Mouse (Mus musculus) cerebellum, postnatal 14 days (tissue): ENCODE measurements around the gene Rps6kb2.

Source experiments
- DNase-seq, 2 experiments: peaks; one replicate each; pipeline ENCODE4 v3.0.0; 2021; ENCODE audit warnings: mixed read lengths in 2 of 2

The Rps6kb2 gene

DNA sequence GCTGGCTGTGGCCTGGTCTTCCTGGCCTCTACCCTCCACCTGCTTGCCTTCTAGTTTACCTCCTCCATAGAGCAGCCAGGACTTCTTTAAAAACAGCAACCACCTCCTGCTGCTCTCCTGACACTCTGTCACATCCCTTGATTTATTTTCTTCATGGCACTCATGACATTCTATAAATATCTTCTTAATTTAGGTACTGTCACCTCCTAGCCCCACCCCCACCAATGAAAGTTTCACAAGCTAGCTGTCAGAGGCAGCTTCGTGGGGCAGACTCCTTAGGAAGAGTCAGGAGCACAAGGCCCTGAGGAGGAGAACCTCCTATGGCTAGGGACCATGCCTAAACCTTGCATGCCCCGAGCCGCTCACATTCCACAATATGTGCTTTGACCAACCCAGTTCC, 24.1 kb upstream of the Rps6kb2 start:
- DNase-seq: no peak

DNA sequence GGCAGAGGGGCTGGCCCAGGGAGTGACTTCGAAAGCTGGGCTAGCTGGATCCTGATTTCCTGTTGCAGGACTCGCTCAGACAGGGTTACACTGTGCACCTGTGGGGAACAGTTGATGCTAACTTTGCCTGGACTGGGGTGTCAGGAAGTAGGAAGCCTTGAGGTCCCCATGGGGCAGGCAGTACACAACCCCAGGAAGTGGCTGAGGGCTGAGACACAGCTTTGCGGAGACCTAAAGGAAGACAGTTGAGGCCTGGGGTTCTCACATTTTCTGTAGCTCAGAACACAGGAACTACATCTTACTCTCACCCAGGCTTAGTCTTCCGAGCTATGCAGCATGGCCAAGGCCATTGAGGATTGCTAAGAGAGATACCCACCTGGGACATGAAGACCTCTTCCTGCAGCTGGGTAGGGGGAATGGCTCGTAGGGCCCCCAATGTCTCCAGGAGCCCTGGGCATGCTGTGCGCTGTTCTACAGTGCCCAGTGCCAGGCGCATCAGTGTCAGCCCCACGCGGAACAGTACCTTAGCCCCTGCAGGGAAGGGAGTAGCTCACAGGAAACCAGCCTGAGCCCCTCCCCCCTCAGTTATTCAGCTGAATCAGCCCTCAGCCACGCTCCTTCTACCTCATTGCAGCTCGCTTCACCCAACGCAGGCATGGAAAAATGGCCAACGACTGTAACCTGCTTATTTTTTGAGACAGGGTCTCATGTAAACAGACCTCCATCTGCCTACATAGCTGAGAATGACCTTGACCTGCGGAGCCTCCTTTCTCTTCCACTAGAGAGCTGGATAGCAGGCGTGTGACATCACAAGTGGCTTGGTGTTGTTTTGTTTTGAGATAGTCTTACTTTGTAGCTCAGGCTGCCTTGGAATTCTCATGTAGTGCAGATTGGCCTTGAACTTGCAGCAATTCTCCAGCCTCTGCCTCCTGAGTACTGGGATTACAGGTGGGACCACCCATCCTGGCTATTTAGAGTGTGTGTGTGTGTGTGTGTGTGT, 22.1 kb upstream of the Rps6kb2 start:
- no peak for DNase-seq

DNA sequence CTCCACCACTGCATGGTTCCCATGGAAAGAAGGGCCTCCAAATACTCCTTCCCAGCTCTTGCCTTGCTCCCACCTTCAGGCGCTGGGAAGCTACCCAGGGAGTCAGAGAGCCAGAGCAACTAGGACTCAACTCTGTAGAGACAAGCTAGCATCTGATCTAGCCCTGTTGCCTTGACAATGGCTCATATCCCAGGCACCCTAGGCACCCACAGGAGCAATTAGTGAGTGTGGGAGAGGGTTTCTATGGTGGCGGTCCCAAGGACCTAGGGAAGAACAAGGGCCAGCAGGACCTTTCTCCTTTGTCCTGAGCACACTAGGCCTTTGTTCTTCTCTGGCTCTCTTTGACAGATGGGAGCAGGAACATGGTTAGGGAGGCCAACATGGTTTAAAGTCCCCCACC, 20.5 kb upstream of the Rps6kb2 start:
- no peak for DNase-seq

DNA sequence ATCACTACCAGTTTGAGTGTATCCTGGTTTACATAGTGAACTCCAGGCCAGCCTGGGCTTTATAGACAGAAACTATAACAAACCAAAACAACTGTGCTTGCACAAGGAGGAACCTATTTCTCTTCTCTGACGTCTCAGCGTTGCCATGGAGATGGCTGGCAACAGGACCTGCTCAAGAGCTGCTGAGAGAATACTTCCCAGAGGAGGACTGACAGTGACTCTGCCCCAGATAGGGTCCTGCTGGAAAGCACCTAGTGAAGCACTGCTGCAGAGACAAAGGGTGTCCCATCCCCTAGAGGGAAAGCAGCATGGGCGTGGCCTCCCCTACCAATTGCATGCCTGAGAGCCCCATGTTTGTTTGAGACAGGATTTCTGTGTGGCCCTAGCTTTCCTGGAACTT, 18.7 kb upstream of the Rps6kb2 start:
- DNase-seq: peak in 1 of 2 experiments; percentile 36

DNA sequence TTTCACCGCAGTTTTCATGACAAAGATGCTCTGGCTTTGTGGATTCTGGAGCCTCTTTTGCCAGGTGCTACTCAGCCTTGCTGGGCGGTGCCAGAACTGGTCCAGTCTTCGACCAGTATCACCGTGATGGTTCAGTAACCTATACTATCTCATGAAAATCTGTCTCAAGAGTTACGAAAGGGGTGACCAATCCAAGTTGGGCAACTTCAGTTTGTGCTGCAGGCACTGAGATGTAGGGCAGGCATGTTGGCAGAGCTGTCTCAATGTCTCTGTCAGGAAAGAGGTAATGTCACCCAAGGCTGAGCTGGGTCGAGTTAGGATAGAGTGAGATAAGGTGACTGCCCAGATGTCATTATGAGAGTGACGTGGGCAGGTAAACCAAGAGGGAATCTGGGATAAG, 17.3 kb upstream of the Rps6kb2 start:
- DNase-seq: no peak

DNA sequence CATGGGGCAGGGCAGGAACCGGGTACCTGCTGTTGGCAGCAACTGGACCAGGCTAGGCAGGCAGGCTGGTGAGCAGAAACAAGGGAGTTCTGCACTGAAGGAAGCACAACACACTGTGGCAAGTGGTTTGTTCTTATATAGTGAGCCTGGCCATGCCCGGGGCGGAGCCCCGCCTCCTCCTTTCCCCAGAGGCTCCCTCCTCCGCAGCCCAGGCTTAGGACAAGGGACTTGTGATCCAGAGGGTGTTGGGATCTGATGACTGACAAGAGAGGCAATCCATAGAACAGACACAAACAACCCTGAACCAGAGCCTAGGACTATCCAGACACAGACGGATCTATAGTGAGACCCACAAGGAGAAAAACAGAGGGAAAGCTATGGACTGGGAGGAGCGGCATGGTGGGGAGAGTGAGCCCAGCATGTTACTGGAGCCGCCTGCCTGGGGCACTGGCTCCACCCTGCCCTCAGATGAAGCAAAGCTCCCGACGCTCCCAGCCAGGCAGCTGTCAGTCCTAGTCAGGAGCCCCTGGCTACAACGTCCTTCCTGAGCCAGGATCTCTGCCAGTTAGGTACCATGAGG, 12.3 kb upstream of the Rps6kb2 start, which contains the start of gene Carns1:
Gene Carns1 (minus strand): TSS at position 112 of the 580 bp plus-strand sequence.
- no peak for DNase-seq

DNA sequence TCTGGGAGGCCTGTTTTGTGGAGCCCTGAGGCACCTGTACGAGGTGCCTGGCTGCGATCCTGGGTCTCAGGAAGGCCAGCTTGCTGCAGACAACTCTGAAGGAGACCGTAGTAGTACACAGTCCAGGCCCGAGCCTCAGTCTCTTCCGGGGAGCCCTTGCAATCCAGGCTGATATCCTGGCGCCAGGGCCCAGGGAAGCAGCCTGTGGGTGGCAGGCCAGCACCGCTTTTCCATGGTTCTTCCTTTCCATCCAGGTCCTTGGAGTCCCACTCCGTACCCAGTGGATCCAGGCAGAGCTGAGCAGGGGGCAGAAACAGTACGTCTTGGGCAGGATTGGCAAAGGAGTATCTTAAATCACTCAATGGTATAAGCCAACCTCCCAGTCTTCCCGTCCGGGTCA, 9.8 kb upstream of the Rps6kb2 start:
- DNase-seq: no peak

DNA sequence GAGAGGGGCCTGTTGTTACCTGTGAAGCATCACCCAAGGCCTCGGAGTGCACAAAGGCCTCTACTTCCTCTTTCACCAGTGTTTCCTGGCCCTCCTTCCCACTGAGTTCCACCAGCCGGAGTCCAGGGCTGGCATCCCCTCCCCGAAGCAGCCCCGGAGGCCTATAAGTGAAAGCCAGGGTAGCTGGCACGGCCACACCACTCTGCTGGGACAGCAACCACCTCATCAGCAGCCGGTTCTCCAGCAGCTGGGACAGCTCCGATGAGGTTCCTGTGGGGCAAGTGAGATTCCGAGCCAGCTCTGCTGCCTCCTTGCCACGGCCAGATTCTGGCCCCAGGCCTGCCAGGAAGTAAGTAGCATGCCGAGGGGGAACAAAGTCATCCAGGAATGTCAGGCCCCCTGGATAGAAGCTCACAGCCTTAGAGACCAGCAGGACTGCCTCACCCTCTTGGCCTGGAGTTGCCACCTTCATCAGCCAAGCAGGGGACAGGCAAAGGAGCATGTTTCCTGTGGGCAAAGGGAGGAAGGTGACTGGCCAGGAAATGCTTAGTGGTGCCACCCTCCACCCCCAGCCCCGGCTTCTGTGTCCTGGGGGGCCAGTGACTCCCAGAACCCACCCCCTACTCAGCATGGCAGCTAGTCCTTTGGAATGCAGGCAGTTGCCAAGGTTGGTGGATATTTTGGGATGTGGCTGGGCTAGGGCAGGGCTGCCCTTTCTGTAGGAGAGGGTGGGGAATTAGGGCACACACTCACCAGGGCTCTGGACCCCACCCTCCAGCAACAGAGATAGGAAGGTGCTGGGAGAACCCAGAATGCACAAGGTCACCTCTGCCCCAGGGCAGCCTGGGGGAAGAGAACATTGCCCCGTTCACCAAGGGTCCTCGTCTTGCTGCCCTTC, 8.5 kb upstream of the Rps6kb2 start:
- DNase-seq: peak; percentile 27 to 28

DNA sequence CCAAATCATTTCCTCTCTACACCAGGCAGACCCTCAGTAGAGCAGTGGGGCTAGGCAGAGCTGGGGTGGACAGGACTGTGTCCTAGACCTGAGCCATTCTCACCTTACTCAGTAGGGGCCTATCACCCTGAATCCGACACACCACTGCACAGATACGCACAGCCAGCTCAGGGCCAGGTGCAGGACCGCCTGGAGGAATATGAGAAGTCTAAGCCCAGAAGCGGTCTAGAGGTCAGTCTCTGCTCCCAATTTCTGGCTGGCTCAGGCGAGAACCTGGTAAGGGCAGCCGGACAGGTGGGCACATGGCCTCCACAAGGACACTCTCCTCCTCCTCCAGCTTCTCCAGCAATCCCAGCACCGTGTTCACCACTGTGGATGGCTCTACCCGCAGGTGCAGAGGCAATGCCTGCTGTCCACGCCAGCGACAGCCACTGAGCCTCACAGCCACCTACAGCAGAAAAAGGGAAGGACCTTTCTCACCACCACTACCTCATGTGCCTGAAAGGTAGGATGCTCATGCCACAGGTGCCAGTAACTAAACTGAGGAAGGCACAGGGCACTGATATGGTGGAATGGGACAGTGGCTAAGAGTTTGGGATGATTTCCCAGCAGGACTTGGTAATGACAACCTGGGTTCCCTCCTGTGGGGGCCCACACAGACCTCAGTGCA, 7.7 kb upstream of the Rps6kb2 start:
- no peak for DNase-seq

DNA sequence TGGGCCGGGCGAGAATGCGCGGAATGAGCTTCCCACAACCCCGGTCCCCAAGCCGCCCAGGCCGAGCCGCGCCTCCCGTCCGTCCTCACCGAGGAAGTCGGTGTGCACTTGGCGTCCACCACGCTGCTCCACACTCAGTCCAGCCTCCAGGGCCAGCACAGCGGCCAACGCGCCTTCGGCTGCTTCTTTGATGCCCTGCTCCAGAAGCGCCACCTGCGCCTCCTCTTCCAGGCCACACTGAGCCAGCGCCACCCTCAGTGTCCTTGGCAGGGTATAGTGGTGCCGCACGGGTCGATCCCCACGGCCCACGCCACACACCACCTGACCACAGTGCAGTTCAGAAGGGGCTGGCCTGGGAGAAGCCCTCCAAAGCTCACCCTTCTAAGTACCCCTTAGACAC, 6.7 kb upstream of the Rps6kb2 start:
- DNase-seq: peak; percentile 71 to 74

DNA sequence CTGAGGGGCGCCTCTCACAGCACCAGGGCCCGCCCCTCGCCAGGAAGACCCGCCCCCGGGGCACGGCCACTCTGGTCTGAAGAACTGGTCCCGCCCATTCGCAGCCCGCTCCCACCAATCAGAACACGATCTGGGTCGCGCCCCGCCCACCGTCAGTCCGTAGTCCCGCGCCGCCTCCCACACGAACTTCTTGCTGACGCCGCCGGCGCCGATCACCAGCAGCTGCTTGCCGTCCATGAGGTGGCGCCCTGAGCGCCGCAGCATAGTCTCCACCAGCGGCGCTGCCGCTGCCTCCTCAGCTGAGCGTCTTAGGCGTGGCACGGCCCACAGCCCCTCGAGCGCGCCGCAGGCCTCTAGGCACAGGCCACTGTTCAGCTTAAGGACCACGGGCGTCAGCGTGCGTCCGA, 6.2 kb upstream of the Rps6kb2 start:
- DNase-seq: peak; percentile 100

DNA sequence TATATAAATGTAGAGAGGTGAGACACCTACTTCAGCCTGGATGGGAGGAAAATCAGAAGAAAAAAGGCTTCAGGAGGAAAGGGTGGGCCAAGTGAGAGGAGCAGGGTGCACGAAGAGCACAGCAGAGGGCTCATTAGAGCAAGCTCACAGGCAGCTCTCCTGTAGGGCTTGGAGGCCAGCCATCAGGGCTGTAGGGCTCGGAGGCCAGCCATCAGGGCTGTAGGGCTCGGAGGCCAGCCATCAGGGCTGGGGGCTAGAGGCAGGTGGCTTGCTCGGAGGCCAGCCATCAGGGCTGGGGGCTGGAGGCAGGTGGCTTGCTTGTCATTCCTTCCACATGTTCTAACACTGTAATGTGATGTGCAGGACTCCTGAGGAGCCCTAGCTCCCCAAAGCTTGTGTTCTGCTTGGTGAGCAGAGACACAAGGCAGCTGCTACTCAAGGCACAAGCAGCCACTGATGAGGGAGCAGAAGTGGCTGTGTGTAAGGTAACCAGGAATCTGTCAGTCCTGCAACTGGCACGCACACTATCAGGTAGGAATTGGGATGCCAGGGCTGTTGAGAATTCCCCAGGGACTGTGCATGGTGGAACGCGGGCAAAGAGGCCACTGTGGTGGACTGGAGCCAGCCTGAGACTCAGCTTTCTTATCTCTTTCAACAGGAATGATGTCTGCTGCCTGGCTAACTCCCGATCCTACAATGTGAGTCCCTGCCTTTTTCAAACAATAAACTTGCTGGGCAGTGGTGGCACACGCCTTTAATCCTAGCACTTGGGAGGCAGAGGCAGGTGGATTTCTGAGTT, 3.7 kb upstream of the Rps6kb2 start:
- DNase-seq: no peak

DNA sequence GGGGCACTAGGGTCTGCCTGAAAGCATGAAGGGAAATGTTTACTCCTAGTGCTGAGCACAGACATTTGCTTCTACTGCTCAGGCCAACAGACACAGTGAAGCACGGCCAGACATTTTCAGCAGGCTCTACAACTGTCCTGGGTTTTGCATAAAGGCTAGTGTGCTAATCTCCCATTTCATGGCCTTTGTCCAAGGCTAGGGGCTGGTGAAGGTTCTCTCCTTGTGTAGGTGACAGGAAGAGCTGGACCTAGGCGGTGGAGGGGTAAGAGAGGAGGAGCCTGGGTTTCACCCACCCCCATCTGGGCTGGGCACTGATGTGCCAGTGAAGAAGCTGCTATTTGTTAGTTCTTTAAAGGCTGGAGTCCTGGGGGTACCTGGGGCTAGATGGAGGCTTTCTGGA, 1.6 kb upstream of the Rps6kb2 start:
- no peak for DNase-seq

DNA sequence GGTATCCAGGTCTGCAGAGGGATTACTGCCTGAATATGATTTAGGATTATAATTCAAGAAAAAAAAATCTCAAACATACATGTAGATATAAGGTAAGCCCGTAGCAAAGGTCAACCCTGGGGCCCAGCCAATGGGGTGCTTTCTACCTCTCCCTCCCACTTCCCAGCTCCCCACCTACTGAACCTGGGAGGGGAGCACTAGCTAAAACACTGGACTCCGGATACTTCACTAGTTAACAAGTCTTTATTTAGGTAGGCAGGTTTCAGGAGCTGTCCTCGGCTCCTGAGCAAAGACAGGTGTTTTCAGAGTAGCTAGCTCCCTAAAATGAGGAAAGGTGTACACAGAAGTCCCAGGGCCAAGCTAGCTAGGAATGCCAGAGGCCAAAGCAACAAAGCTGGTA, 946 bp upstream of the Rps6kb2 start:
- DNase-seq: no peak

DNA sequence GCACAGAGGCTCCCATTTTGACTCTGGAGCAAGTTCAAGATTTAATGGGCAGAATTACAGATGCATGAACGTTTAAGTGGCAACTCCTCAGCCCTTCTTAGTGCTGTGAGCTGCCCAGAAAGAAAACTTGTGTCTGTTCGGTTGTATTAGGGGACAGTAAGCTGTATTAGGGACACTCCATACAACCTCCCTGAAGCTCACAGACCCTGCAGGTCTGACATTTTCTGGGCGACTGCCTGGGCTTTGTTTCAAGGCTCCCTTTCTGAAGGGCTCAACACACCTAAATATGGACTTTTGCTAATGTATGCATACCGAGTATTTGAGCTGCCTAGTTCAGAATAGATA, 361 bp upstream of the Rps6kb2 start:
- no peak for DNase-seq

DNA sequence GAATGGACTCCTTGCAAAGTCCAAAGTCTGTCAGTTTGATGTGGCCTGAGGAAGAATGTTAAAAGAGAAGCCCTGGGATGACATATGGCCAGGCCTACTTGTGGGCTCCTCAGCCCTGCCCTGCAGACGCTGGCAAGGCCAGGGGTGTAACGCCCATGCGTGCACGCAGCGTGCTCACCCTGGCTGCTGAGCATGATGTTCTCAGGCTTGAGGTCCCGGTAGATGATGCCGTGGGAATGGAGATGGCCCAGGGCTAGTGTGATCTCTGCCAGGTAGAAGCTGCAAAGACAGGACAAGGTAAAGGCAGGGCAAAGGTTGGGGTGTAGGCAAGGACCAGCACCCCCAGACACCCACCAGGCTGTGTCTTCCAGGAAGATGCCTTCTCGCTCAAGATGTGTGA, 4.1 kb downstream of the Rps6kb2 start:
- no peak for DNase-seq

DNA sequence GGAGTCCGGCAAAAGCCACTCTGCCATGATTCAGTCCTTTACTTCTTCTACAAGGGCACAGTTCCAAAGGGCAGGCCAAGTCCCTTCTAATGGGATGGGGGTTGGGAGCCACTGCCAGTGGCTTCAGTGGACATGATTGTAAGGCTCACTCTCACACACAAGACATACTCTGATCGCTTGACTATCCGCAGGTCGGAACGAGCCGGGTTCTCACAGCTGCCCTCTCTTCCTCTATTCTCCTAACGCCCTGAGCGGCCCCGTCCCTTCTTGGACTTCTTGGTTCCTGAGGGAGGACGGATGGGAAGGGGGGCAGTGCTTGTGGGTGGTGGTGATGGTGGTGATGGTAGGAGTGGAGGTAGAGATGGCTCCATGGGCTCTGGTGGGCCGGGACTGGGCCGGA, 6.4 kb downstream of the Rps6kb2 start:
- no peak for DNase-seq

DNA sequence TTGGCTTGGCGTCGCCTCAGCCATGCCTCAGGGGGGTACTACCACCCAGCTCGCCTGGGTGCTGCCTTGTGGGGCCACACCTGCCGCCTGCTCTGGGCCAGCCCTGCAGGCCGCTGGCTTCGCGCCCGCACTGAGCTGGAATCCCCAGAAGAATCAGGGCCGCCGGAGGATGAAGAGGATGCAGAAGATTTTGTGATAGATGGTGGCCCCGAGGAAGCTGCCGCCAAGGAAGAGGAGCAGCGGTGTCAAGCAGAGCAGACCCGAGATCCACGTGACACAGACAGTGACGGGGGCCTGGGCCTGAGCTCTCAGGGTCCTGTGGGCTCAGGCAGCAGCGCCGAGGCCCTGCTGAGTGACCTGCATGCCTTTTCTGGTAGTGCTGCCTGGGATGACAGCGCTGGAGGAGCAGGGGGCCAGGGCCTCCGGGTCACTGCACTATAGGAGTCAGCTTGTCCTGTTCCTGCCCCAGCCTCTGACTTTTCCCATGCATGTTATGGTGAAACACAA, 7.0 kb downstream of the Rps6kb2 start:
- peak in 1 of 2 experiments; percentile 19 for DNase-seq

DNA sequence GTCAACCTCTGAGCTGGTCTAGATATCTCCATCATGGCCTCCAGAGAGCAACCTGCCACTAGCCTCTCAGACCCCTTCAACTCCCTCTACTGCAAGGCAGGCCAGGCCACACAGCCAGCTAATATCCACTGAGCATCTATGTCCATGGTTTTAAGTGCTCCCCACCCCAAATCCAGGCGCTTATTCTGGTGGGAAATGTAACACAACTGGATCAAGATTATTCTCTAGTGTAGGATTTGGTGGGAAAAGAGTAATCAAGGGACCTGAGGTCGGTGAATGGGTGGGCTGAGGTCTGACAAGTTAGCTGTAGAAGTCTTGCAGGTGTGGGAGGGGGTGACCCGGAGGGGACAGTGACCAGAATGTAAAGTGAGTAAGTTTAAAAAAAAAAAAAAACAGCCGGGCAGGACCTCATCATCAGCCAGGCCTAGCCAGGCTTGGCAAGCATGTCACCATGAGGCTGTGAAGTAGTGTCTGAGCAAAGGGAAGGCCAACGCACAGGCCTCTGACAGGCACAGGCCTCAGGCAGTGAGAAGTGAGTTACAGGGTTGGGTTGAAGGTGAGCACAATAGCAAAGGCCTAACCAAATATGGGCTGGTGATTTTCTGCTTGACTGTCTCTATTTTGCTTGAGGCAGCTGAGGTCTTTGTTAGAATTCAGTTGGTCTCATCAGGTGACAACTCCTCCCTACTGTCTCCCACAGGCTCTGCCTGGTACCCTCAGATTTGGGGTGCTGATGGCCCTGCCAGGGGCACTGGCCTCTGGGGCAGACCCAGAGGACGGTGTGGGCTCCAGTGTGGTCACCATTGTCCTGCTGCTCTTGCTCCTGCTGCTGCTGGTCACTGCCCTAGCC, 7.7 kb downstream of the Rps6kb2 start:
- no peak for DNase-seq

DNA sequence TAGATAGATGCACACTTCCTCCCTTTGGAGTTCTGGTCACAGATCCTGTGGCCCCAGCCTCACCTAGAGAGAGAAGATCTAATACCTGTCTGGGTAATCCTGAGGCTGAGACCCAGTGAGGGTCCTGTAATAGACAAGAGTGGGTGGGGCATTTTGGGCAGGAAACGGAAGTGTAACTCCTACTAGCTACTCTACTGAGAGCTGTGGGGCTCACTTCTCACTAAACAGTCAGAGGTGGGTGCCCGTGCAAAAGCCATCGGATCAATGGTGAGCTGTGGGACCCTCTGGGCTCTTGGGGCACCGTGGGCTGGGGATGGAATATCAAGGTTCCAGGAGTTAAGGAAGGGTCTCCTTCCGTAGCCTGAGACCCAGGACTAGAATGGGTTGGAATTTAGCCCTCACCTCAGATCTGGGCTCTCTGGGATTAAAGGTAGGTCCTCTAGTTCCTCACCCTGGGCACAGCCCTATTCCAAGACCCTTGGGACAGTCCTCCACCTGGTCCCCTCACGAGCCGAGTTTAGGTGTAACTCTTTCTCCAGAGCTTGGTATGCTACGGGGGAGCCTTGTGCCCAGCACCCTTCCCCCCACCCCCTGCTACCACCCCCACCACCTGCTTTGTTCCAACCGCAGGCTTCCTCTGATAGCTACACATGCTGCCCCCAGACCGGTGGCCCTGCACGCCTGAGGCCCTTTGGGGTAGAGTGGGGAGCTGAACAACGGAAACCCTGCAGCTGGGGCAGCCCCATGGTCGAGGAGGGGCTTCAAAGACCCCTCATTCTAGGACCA, 8.5 kb downstream of the Rps6kb2 start:
- peak in 1 of 2 experiments; percentile 17 for DNase-seq
